Mouse (Mus musculus) limb, embryonic 13.5 days (tissue): Measurements from ENCODE around the gene Nceh1. TPM values are rescaled to one million over a fixed set of nuclear protein-coding genes. Genes with fewer than 3 reads are reported as not detected.
A peak's percentile ranks its signal among the peaks of the same experiment; 100 is the strongest.

Source experiments
- ATAC-seq: fragments of 200-750 bp; cut with Nextera tagmentation; 2 replicates; pipeline ENCODE4 v1.8.0; 2017; ENCODE audit warnings: low read depth, moderate number of reproducible peaks, moderate TSS enrichment; ENCODE audit not compliant: low FRiP score
- H3K27ac ChIP-seq: fragments of 300-500 bp; sonication (generic); 2 replicates; pipeline ENCODE4 v1.5.1; 2015; ENCODE audit warnings: inconsistent platforms, mild to moderate bottlenecking, moderate library complexity
- H3K27me3 ChIP-seq: fragments of 300-500 bp; sonication (generic); 2 replicates; pipeline ENCODE4 v1.6.1; 2015; ENCODE audit warnings: mild to moderate bottlenecking, inconsistent platforms
- H3K36me3 ChIP-seq: fragments of 300-500 bp; sonication (generic); 2 replicates; pipeline ENCODE4 v1.6.1; 2015; ENCODE audit warnings: inconsistent platforms, mild to moderate bottlenecking, moderate library complexity
- H3K4me1 ChIP-seq: fragments of 300-500 bp; sonication (generic); 2 replicates; pipeline ENCODE4 v1.6.1; 2015; ENCODE audit warnings: inconsistent platforms
- H3K4me2 ChIP-seq: fragments of 300-500 bp; sonication (generic); replicated peaks from 2 replicates; pipeline ENCODE4 v1.6.1; 2015; ENCODE audit warnings: inconsistent platforms, mild to moderate bottlenecking, moderate library complexity
- H3K4me3 ChIP-seq: fragments of 300-500 bp; sonication (generic); 2 replicates; pipeline ENCODE4 v1.5.1; 2015; ENCODE audit warnings: moderate library complexity, mild to moderate bottlenecking, inconsistent platforms
- H3K9ac ChIP-seq: fragments of 300-500 bp; sonication (generic); 2 replicates; pipeline ENCODE4 v1.6.1; 2015; ENCODE audit warnings: mild to moderate bottlenecking, inconsistent platforms
- H3K9me3 ChIP-seq: fragments of 300-500 bp; sonication (generic); 2 replicates; pipeline ENCODE4 v1.6.1; 2016; ENCODE audit warnings: inconsistent platforms
- WGBS: fragments of 180-500 bp; shearing (Covaris S2); methylation state at CpG from one replicate; pipeline ENCODE4 v1.1.7; 2015; 5-methylcytosine and 5-hydroxymethylcytosine counted together
- polyA plus RNA-seq: library from polyadenylated mRNA; unstranded; fragments of >200 nt; fragmentation: Nextera tagmentation; extraction: Ambion mirVana; gene quantifications from 2 replicates; pipeline ENCODE4 v1.2.1, GENCODE M21; 2015

The Nceh1 gene
- polyA plus RNA-seq, 1 experiment from 2014 or later, result 4.9 TPM

GRCm38 (mm10) chr3:27161645-27162409, 20.9 kb upstream of the Nceh1 start:
- 85% methylated on average over 6 of the region's 6 CpGs for WGBS
- no peak for ATAC-seq
- Histone ChIP-seq H3K9me3 (no peaks in the 10 kb centered on the region), H3K36me3 (no peaks in the 10 kb centered on the region), H3K4me3 (no peak overlapping the region), H3K4me1 (peaks cover 3% of the 10 kb centered on the region; the same call in 1 of the 2 replicates), H3K4me2 (no peak overlapping the region), H3K27ac (no peak overlapping the region), H3K27me3 (no peaks in the 10 kb centered on the region), H3K9ac (no peak overlapping the region)

DNA sequence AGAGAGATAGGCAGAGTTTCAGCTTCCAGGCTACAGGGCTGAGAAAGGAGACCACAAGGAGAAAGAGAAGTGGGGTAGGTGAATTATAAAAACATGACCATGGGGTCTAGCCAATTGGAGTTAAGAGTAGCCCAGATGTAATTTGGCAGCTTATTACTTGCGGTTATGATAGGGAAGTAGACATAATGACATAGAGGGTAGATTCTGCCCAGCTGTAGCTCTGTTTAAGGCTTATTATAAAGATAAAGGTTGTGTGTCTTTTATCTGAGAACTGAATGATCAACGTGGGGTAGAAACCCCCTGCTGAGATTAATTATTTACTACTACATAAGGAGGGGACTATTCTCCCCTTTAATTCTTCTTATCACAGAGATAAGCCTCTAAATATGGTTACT, 20.4 kb upstream of the Nceh1 start:
- Histone ChIP-seq H3K9me3 (no peaks in the 10 kb centered on the region), H3K4me2 (no peak overlapping the region), H3K36me3 (no peaks in the 10 kb centered on the region), H3K27ac (no peak overlapping the region), H3K9ac (no peak overlapping the region), H3K4me3 (no peak overlapping the region), H3K4me1 (peaks cover 3% of the 10 kb centered on the region; the same call in 1 of the 2 replicates), H3K27me3 (no peaks in the 10 kb centered on the region)
- 71% methylated on average over 2 of the region's 2 CpGs for WGBS
- ATAC-seq, result no peak

GRCm38 (mm10) chr3:27165481-27166065, 17.2 kb upstream of the Nceh1 start:
- H3K27me3 ChIP-seq, result no peaks in the 10 kb centered on the region

DNA sequence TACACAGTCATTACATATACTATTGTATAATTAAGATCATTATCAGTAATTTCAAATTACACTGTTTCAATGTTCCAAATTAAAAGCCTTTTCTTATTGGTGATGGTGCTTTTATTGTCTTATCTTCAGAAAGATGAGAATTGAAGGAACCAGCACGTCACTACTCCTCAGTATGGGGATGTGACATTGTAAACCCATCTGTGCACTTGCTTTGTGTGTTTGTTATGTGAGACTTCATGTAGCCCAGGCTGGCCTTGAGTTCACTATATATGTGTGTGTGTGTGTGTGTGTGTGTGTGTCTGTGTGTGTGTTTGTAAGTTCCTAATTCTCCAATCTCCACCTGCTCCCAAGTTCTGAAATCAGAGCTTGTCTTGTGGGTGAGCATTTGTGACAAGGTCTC, 12.5 kb upstream of the Nceh1 start:
- H3K9ac ChIP-seq, result no peak overlapping the region

More at GRCm38 (mm10) chr3:27165481-27166065, 17.2 kb upstream of the Nceh1 start:
- H3K4me2 ChIP-seq, result no peak overlapping the region
- H3K27ac ChIP-seq, result no peak overlapping the region
- no peaks in the 10 kb centered on the region for H3K9me3 ChIP-seq
- no peak overlapping the region for H3K4me3 ChIP-seq
- ATAC-seq, result no peak
- 76% methylated on average over 3 of the region's 3 CpGs for WGBS
- H3K36me3 ChIP-seq, result no peaks in the 10 kb centered on the region
- H3K4me1 ChIP-seq, result no peaks in the 10 kb centered on the region
- no peak overlapping the region for H3K9ac ChIP-seq

DNA sequence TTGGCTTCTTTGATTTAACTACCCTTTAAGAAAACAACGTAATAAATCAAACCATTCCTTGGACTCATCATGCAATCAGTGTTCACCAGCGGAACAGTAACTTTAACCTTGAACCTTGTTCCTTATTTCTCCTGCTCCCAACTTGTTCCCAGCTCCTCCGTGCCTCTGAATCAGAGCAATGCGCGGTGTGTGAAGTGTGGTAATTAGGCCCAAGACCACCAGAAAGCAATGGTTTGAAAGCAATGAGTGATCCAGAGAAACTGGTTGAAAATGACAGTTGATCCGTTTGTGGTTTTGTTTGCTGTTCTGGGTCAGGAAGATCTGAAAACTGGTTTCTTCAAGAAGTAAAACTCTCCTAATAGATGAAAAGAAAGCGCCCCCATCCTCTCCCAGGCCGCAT, 3.1 kb upstream of the Nceh1 start:
- Histone ChIP-seq H3K9ac (no peak overlapping the region), H3K27ac (no peak overlapping the region), H3K4me3 (no peak overlapping the region), H3K36me3 (no peaks in the 10 kb centered on the region), H3K4me1 (peaks cover 7% of the 10 kb centered on the region), H3K9me3 (no peaks in the 10 kb centered on the region), H3K4me2 (no peak overlapping the region), H3K27me3 (peaks cover 4% of the 10 kb centered on the region; the same call in 1 of the 2 replicates)
- 80% methylated on average over 8 of the region's 8 CpGs for WGBS
- no peak for ATAC-seq

More for the DNA sequence above, 12.5 kb upstream of the Nceh1 start:
- WGBS, result 57% methylated on average over 1 of the region's 1 CpGs
- ATAC-seq, result no peak
- no peak overlapping the region for H3K27ac ChIP-seq
- H3K36me3 ChIP-seq, result no peaks in the 10 kb centered on the region
- no peaks in the 10 kb centered on the region for H3K27me3 ChIP-seq
- no peaks in the 10 kb centered on the region for H3K9me3 ChIP-seq
- no peaks in the 10 kb centered on the region for H3K4me1 ChIP-seq
- no peak overlapping the region for H3K4me3 ChIP-seq
- H3K4me2 ChIP-seq, result no peak overlapping the region

DNA sequence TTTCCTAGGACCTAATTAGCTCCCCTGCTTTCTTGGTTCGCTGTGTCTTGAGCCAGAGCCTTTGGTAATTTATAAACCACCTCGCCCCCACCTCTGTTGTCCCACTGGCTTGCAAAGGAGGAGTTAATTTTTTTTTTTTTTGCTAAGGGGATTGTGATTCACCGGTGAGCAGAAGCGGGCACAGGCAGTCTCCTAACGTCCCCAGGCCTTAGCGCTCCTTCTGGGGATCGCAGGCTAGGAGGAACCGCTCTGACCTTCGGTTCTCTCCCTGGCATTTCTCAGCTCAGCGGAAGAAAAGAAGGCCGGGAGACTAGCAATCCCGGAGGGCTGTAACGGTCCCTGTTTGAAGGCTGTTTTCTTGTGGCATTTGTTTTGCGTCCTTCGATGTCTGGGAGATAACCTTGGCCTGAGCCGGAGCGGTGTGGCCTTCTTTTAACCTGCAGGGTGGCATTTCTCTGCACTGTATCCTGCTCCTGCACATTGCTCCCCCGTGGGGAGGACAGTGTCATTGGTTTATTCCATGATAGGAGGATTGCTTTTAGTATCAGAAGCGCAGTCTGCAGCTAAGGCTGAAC, 923 bp downstream of the Nceh1 start:
- 14% methylated on average over 19 of the region's 19 CpGs for WGBS
- ATAC-seq, result no peak
- H3K4me3 ChIP-seq, result peak overlapping the region; percentile 66
- H3K9ac ChIP-seq, result peak overlapping the region; percentile 76
- no peak overlapping the region for H3K27ac ChIP-seq
- H3K36me3 ChIP-seq, result no peaks in the 10 kb centered on the region
- H3K4me2 ChIP-seq, result peak overlapping the region; percentile 95
- H3K27me3 ChIP-seq, result peaks cover 4% of the 10 kb centered on the region; the same call in 1 of the 2 replicates
- H3K4me1 ChIP-seq, result peaks cover 7% of the 10 kb centered on the region
- no peaks in the 10 kb centered on the region for H3K9me3 ChIP-seq

GRCm38 (mm10) chr3:27188386-27188785, 5.6 kb downstream of the Nceh1 start:
- Histone ChIP-seq H3K4me3 (no peak overlapping the region), H3K36me3 (no peaks in the 10 kb centered on the region), H3K27me3 (no peaks in the 10 kb centered on the region), H3K4me1 (peaks cover 5% of the 10 kb centered on the region), H3K9me3 (no peaks in the 10 kb centered on the region), H3K9ac (no peak overlapping the region), H3K4me2 (no peak overlapping the region), H3K27ac (no peak overlapping the region)
- no peak for ATAC-seq
- 55% methylated on average over 1 of the region's 1 CpGs for WGBS

- Histone ChIP-seq H3K4me3 (no peak overlapping the region), H3K9me3 (no peaks in the 10 kb centered on the region), H3K27ac (no peak overlapping the region), H3K36me3 (no peaks in the 10 kb centered on the region), H3K9ac (no peak overlapping the region), H3K27me3 (no peaks in the 10 kb centered on the region), H3K4me1 (no peaks in the 10 kb centered on the region; the same call in 1 of the 2 replicates), H3K4me2 (no peak overlapping the region)
- no peak; the same call in 1 of the 2 replicates for ATAC-seq
- WGBS, result 72% methylated on average over 14 of the region's 14 CpGs
Observed at GRCm38 (mm10) chr3:27189320-27190261, 6.8 kb downstream of the Nceh1 start.

- Histone ChIP-seq H3K4me2 (no peak overlapping the region), H3K4me1 (no peaks in the 10 kb centered on the region; the same call in 1 of the 2 replicates), H3K4me3 (no peak overlapping the region), H3K27ac (no peak overlapping the region), H3K9me3 (no peaks in the 10 kb centered on the region), H3K36me3 (no peaks in the 10 kb centered on the region), H3K27me3 (no peaks in the 10 kb centered on the region), H3K9ac (no peak overlapping the region)
- no peak for ATAC-seq
- WGBS, result 94% methylated on average over 4 of the region's 4 CpGs
Observed at GRCm38 (mm10) chr3:27190865-27191264, 8.1 kb downstream of the Nceh1 start.

DNA sequence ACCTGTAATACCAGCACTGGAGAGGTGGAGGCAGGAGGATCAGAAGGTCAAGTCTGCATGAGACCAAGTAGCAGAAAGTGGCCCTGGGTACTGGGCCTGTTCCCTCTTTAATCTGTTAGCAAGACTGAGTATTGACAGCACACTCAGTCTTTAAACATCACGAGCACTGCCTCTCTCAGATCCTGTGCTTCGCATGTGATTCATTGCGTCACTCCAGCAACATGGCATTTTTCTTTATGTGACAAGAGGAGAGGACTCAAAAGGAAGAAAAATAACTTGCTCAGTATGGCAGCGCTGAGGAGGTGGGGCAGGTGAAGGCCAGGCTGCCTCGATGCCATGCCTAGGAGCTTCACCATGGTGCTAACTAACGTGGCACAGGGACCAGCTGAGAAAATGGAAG, 9.1 kb downstream of the Nceh1 start:
- WGBS, result 86% methylated on average over 6 of the region's 6 CpGs
- Histone ChIP-seq H3K9ac (no peak overlapping the region), H3K27ac (no peak overlapping the region), H3K4me3 (no peak overlapping the region), H3K9me3 (no peaks in the 10 kb centered on the region), H3K27me3 (no peaks in the 10 kb centered on the region), H3K36me3 (no peaks in the 10 kb centered on the region), H3K4me2 (no peak overlapping the region), H3K4me1 (no peaks in the 10 kb centered on the region; the same call in 1 of the 2 replicates)
- ATAC-seq, result no peak

- no peaks in the 10 kb centered on the region for H3K9me3 ChIP-seq
- WGBS, result 42% methylated on average over 6 of the region's 6 CpGs
- H3K4me2 ChIP-seq, result no peak overlapping the region
- H3K36me3 ChIP-seq, result no peaks in the 10 kb centered on the region
- no peak overlapping the region for H3K9ac ChIP-seq
- no peaks in the 10 kb centered on the region for H3K27me3 ChIP-seq
- no peak overlapping the region; the same call in 1 of the 2 replicates for H3K27ac ChIP-seq
- no peaks in the 10 kb centered on the region; the same call in 1 of the 2 replicates for H3K4me1 ChIP-seq
- no peak overlapping the region for H3K4me3 ChIP-seq
- no peak for ATAC-seq
Observed at GRCm38 (mm10) chr3:27193844-27194317, 11.1 kb downstream of the Nceh1 start.
